Mouse (Mus musculus) T-cell, adult 2 months (primary cell): Measurements from ENCODE around the gene Pigl.
A peak's percentile ranks its signal among the peaks of the same experiment; 100 is the strongest.

Experiments
- DNase-seq: peaks from one replicate; pipeline ENCODE4 v3.0.0; 2022; ENCODE audit warnings: low spot score

Gene Pigl

GRCm38 (mm10) chr11:62518991-62519390 lies 60.7 kb downstream of the Pigl start:
- DNase-seq = no peak

DNA sequence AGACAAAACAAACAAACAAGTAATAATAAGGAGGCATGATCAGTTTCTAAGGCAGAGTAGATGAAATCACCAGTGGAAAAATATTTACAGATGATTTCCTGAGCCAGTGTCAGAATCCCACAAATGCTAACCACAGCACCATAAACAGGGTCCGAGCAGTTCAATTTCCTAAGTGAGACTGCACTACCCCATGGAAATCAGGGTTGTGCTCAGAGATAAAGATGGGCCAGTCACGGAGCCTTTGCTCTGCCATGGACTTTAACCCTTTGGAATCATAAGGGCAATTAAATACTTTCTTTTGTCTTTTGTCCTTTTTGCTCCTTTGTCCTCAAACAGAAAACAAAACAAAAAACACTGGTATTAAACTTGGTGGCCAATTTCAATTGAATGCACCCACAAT lies 64.0 kb downstream of the Pigl start:
- DNase-seq = no peak

GRCm38 (mm10) chr11:62537089-62537488 lies 78.8 kb downstream of the Pigl start:
- no peak for DNase-seq

GRCm38 (mm10) chr11:62537590-62537989 lies 79.3 kb downstream of the Pigl start:
- no peak for DNase-seq

DNA sequence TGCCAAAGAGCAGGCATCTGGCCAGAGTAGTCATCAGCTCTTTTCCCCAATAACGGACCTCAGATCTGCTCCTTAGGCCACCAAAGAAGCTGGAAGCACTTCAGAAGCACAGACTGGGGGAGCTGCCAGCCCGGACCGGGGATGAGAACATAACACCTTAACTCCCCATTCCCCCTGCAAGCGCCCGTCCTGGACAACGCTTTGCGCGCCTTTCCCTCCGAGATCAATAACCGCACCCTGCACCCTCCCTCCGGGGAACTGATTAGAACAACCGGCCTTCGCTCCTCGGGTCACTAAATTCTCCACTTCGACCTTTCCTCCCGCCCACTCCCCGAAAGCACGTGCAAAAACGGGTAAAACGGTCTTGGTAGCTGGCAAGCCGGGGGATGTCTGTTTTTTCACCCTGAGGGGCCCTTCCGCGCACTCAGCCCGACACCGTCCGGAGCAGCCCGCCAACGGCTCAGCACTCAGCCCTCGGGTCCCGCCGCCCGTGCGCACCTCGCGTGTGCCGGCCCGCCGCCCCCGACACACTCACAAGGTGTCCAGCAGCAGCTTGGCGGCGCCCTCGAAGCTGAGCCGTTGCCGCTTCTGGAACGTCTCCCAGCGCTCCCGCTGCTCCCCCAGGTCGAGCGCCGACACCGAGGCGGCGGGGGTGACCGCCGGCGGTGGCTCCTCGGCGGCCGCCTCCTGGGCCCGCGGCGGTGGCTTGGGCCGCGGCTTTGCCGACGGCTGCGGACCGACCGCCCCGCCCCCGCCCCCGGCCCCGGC lies 80.2 kb downstream of the Pigl start:
- peak; percentile 38 for DNase-seq

- peak; percentile 62 for DNase-seq
These were observed 81.0 kb downstream of the Pigl start, which contains the start of gene Cenpv for GRCm38 (mm10) chr11:62539089-62539890. Gene Cenpv, minus strand, starts transcription at chr11:62539261.

GRCm38 (mm10) chr11:62540167-62540566 lies 81.9 kb downstream of the Pigl start:
- DNase-seq = no peak

DNA sequence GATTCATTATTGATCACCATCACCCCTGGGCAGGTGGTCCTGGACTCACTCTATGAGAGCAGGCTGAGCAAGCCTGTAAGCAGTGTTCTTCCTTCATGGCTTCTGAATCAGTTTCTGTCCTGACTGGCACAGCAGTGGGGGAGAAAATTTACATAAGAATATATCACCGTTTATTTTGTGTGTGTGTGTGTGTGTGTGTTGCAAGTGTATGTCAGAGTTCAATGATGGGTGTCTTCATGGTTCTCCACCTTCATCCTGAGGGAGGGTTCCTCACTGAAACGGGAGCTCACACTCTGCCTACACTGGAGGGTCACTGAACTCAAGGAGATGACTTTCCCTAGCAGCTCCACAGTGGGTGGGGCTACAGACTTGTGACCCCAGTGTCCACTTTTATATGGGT lies 82.7 kb downstream of the Pigl start:
- no peak for DNase-seq

DNA sequence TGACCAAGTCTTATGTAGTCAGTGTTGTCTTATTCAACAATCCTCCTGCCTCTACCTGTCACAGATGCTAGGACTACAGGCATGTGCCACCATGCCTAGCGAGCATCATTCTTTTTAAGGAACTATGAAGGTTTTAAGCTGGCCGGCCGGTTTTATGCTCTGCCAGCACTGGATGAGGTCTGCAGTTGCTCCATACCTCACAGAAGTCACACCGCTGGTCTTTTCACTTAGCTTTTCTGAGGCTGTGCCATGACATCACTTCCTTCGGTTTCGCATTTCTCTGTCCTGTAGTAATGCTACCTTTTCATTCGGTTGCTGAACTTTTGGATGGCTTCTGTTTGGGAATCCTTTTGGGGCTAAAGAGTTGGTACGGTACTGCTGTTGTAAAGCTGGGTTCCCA lies 83.3 kb downstream of the Pigl start:
- no peak for DNase-seq

- DNase-seq = no peak
These were observed 85.7 kb downstream of the Pigl start for GRCm38 (mm10) chr11:62543991-62544390.

DNA sequence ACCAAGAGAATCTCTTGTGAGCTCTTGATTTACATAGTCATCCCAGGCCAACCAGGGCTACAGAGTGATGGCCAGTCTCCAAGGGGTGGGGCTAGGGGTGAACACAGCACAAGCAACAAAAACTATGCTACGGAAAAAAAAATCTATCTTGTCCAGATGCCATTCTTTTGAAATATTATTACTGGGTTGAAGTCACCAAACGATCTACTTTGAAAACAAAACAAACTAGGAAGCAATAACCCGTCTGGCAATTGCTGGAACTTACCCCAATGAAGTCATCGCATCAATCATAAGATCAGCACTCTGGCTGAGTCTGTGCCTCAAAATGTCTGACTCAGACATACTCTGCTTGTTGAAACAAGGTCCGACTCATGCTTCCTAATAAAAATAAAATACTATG lies 91.5 kb downstream of the Pigl start:
- DNase-seq = peak; percentile 54

DNA sequence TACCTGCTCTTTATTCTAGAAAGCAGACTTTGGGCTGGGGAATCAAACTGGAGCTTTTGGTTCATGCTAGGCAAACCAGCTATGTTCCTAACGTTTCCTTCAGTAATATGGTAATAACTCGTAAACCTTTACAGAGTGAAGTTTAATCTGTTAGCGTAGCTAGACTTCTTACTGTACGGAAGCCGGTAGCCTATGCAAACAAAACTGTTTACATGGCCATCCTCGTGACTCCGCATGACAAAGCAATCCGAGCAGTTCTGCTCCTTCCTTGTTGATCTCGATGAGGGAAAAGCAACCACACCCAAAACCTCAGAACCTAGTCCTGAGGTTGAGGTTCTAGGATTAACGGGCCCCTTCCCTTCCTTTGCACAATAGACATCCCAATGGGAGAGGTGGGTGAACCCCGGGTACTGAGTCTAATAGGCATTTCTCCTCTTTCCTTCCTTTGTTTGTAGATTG lies 92.0 kb downstream of the Pigl start:
- DNase-seq = peak; percentile 58

DNA sequence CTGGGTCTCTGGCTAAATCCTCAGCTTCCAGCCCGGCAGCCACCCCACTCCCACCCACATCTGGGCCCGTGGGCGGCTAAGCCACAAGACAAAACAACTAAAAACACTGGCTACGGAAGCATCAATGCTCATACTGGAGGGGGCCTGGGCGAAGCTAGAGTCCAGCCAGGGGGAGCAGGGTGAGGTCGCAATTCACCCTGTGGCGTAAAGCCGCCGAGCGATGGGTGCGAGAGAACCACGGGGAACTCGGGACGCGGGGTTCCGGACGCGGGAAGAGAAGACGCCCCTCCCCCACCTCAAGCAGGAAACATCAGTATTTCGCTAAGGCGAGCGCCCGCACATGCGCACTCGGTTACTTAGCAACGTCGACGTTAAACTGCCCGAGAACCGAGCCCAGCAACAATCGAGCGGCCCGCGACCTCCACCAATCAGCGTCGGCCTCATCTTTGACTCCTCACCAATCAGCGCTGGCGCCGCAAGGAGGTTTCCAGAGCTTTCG lies 92.5 kb downstream of the Pigl start, which contains the start of gene Ubb:
Ubb (plus strand) TSS at position 445 of the 499 bp plus-strand sequence.
- DNase-seq = peak; percentile 99

DNA sequence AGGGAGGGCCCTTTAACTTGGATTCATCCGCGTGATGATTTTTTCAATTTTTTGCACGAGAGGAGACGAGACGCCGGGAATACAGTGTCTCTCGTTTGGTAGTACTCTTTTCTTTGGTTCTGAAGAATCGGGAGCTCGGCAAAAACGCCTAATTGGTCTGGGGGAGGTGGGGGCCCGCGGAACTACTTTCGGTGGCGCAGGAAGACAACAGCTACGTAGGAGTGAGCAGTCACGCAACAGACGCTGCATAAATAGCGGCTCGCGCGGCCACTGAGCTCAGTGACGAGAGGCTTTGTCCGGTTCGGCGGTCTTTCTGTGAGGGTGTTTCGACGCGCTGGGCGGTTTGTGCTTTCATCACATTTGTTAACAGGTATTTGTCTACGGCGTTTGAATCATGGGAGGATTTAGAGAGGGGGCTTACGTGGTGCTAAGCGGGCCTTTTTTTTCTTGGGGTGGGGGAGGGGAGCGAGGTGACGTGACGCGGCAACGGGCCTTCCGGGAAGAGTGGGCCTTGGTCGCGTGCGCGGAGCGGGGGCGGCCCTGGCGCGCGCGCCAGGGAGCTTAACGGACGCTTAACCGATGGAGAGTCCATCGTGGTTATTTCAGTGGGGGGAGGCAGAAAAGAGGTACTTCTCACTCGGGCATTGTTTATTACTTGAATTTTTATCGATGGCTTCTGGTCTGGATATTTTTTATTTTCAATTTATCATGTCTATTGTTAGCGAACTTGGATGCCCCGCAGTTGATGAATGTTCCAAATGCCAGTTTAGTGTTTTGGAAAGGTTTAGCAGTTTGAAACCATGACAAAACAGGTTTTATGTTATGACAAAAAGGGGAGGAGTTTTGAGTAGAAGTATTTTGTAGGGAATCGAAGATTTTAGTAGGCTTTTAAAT lies 93.2 kb downstream of the Pigl start:
- peak; percentile 87 for DNase-seq

DNA sequence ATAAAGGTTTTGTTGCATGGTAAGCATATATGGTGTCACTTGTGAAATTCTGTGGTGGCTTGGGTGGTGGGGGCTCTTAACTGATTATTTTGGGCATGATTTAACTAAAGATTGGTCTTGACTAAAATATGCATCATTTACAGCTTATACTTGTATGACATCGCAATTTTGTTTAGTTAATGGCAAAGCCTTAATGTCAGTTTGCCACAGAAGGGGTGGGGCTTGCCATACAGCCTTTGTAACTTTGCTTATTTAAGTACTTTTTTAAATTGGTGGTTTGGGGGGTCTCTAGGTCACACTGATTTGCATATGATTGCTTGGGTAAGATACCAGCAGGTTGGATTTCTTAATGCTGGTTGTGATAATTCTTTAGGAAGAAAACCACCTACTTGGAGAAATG lies 94.9 kb downstream of the Pigl start:
- DNase-seq = no peak

- no peak for DNase-seq
These were observed 95.4 kb downstream of the Pigl start for GRCm38 (mm10) chr11:62553633-62554032.

GRCm38 (mm10) chr11:62554163-62554855 lies 96.0 kb downstream of the Pigl start:
- no peak for DNase-seq

GRCm38 (mm10) chr11:62554934-62555517 lies 96.8 kb downstream of the Pigl start:
- DNase-seq = no peak

DNA sequence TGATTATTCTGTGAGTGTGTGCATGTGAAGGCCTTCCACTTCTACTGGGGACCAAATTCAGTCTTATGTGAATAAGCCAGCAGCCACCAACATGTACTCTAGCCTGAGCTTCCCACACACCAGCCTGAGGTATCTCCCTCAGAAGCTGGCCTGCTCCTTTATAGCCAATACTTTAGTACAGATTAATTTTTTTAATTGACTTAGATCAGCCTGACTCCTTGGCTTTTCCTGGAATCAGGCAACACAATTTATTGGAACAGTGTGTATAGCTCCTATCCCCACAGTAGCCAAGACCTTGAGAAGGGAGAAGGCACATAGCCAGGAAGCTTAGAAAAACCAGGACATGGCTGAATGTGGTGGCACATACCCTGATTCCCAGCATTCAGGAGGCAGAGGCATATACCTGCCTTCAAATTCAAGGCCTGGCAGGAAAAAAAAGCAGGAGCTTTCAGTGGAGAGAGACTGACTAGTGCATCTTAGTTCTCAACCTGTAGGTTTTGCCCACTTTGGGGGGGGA lies 97.7 kb downstream of the Pigl start:
- no peak for DNase-seq

GRCm38 (mm10) chr11:62557205-62557604 lies 98.9 kb downstream of the Pigl start:
- no peak for DNase-seq

DNA sequence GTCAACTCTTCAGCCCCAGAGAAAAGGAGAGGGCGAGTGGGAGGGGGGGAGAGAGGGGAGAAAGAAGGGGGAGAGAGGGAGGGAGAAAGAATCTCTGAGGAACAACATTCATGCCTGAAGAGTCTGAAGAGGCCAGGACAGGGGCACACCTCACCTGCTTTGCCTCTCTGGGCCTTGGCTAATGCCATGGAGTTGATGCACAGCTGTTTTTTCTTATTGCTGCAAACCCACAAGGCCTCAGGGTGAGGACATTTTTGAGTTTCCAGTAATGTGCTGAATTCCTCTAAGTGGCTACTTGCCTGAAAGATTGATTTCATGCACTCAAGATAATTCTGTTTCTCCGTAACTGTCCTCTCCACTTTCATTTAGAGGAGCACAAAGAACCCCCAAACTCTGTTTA lies 99.9 kb downstream of the Pigl start:
- DNase-seq = no peak
